Mouse (Mus musculus): Measurements from ENCODE around the gene Serp2.

DNA sequence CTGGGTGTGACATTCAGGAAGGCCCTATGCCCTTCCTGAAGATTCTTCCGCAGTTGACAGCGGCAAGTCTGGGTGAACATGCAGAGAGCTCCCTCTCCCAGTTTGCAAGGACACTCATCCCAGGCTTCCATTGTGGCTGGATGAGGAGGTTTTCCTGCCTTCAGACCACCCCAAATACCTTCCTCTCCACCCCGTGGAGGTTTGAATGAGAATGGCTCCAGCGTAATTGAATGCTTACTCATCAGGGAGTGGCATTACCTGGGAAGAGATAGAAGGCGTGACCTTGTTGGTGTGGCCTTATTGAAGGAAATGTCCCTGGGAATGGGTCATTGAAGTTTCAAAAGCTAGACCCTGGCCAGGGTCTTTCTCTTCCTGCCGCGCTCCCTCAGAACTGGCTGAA is 41.1 kb downstream of the Serp2 start:
- TF ChIP-seq EP300 (IDR thresholded peaks at IDR 0.05; ENCODE audit: insufficient read depth, low read depth, low read length) (peak; percentile 99), CTCF (IDR thresholded peaks at IDR 0.05; ENCODE audit: low read depth, low read length) (no peak), POLR2A (IDR thresholded peaks at IDR 0.05; ENCODE audit: insufficient read depth, low read length) (no peak)
